Mouse (Mus musculus): ENCODE results near the gene Unc13c.

DNA sequence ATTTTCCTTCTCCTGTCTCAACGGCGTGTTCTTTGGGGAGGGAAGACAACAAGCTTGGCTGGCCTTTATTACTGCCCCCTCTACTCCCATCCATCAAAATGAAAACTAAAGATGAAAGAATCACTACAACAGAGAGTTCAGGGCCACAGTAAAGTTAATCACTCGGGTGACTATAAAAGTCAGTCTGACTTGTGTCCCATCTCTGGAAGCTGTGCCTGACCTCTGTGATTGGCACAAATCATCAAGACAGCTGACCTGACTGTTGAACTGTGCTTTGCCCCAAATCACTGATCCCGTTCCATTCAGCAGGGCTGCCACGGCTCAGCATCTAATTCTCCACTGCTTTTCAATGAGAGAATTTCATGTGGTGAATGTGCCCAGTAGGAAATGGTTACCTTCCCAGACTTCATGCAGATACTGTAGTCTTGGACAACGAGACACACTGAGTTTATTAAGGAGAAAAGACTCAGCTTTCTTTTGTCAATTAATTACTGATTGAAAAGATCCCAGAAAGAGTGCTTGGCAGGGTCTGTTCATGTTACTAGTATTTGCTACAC lies 297.0 kb downstream of the Unc13c start:
- TF ChIP-seq CTCF (IDR thresholded peaks at IDR 0.05; ENCODE audit: control insufficient read depth, insufficient read depth, low read length) (no peak), POLR2A (IDR thresholded peaks at IDR 0.05; ENCODE audit: borderline replicate concordance, control insufficient read depth, low read depth, low read length) (no peak)
